Mouse (Mus musculus) gastrocnemius, adult 2 months (tissue): ENCODE data around the gene Vkorc1. TPM values are rescaled to one million over a fixed set of nuclear protein-coding genes. Genes with fewer than 3 reads are reported as not detected.

ENCODE experiments used
- DNase-seq: peaks from one replicate; pipeline ENCODE4 v3.0.0; 2022
- H3K27ac ChIP-seq: fragments of 200-600 bp; 2 replicates; pipeline ENCODE4 v1.8.1; 2022; ENCODE audit warnings: mild to moderate bottlenecking
- H3K4me3 ChIP-seq: fragments of 200-600 bp; 2 replicates; pipeline ENCODE4 v1.8.1; 2022; ENCODE audit warnings: mild to moderate bottlenecking, moderate library complexity
- CTCF ChIP-seq: fragments of 200-600 bp; IDR thresholded peaks from 2 replicates; pipeline ENCODE4 v1.8.1; 2022; ENCODE audit warnings: antibody characterized with exemption, mild to moderate bottlenecking, moderate library complexity
- intact Hi-C: fragments of 180-260 bp; cut with DNase I; formaldehyde crosslinking; loops from one replicate; pipeline ENCODE4 v1.15.1; 2025
- total RNA-seq, 2 experiments: library from RNA; stranded (reverse); gene quantifications; 2 replicates each; pipeline ENCODE4 v1.2.3; 2021

Gene Vkorc1
- total RNA-seq, 2 experiments from 2014 or later, result 9.2 to 12.6 TPM

DNA sequence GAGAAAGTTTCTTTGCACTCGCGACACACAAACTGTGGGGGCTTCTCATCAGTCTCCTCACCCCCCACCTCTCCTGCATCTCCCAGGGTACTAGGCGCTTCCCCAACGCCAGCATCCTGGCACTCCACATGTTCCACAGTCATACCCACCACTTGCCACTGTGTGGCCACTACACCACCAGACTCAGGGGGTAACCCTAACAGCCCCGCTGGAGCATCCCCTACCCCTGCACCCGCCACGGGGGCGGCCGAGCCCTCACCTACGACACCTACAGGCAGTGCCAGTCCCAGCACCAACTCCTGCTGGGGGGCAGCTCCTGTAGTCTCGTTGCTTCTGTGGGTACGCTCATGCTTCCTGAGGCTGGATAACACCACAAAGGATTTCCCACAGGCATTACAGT lies 29.0 kb downstream of the Vkorc1 start:
- intact Hi-C loops, result no loop called here
- TF ChIP-seq CTCF, result no peak
- H3K4me3 ChIP-seq, result no peak overlapping the region
- no peak for DNase-seq
- H3K27ac ChIP-seq, result no peak overlapping the region

- intact Hi-C loops, result no loop called here
- DNase-seq, result no peak
- no peak overlapping the region for H3K4me3 ChIP-seq
- no peak for TF ChIP-seq CTCF
- no peak overlapping the region for H3K27ac ChIP-seq
Observed at GRCm38 (mm10) chr7:127858258-127858657, 37.2 kb downstream of the Vkorc1 start.

DNA sequence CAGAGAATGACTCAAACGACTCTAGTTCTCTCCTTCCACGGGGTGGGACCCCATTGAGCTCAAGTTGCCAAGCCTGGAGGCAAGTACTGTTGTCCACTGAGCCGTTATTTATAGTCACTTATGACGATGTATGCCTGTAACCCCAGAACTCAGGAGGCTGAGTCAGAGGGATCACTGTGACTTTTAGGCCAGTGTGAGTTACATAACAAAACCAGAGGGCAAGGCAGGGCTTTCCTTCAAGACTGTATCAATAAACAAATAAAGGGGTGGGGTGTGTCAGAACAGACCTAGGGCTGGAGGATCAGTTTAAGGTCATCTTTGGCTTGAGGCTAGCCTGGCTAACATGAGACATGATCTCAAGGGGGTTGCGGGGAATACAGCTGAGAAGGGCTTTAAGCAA lies 44.5 kb downstream of the Vkorc1 start:
- Histone ChIP-seq H3K4me3 (no peak overlapping the region), H3K27ac (peak overlapping the region; percentile 78)
- no peak for TF ChIP-seq CTCF
- no peak for DNase-seq
- intact Hi-C loops, result no loop called here

DNA sequence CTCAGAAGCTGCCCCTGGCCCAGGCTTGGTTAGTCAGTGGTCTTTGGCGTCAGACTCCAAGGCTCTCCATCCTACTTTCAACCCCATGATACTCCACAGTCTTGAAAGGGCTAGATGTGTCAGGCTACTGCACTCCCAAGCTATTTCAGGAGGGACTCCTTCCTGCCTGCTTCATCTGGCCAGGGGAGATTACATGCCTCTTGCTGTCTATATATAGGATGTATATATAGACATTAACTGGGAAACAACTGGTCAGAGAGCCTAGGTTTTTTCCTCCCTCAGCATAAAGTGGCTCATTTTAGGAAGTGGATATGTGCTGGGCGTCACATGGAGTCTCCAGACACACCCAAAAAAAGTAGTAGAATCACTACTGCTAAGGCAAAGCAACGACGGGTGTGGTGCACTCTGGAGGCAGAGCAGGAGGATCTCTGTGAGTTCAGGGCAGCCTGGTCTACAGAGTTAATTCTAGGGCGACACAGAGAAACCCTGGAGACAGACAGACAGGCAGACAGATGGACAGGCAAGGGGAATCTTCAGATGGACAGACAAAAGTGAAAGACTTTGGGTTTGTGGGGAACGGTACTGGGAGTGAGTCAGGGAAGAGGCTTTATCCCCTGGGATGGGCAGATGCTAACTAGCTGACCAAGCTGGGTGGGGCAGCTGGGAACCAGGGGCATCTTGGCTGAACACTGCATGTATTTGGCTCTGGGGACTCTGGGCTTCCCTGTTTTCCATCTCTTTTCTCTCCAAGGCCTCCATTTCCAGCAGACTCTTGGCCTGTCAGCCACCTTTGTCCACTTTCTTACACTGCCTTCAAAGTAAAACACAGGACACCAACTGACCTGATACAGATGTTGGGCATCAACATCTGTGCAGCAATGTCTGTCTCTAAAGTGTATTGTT lies 45.2 kb downstream of the Vkorc1 start:
- DNase-seq, result peak; percentile 39
- no peak for TF ChIP-seq CTCF
- H3K27ac ChIP-seq, result peak overlapping the region; percentile 78
- intact Hi-C loops, result no loop called here
- peak overlapping the region; percentile 32 for H3K4me3 ChIP-seq

Other genes starting within 250 kb of the Vkorc1 start
- 10 to 100 TPM; 26.7 to 32.9 TPM for gene Bcl7c, start 186.7 kb downstream of the Vkorc1 start, total RNA-seq
- 10 to 100 TPM; 16.8 to 18.1 TPM for gene Ctf1, start 182.9 kb downstream of the Vkorc1 start, total RNA-seq
- gene Ctf2, start 163.5 kb downstream of the Vkorc1 start, total RNA-seq, result not detected
- gene Fbxl19, start 151.1 kb downstream of the Vkorc1 start, total RNA-seq, result 1 to 10 TPM; 1.2 to 2.0 TPM
- gene Orai3, start 125.8 kb downstream of the Vkorc1 start, total RNA-seq, result 10 to 100 TPM; 10.1 to 11.7 TPM
- 10 to 100 TPM; 15.3 to 20.8 TPM for gene Setd1a, start 118.9 kb downstream of the Vkorc1 start, total RNA-seq
- 1 to 10 TPM; 1.9 to 2.1 TPM for gene Gm49388, start 110.0 kb downstream of the Vkorc1 start, total RNA-seq
- gene Hsd3b7, start 95.0 kb downstream of the Vkorc1 start, total RNA-seq, result 1 to 10 TPM; 4.7 to 6.2 TPM
- 10 to 100 TPM; 55.4 to 59.0 TPM for gene Stx4a, start 71.3 kb downstream of the Vkorc1 start, total RNA-seq
- gene Stx1b, start 71.1 kb downstream of the Vkorc1 start, total RNA-seq, result 1 to 10 TPM; 1.0 TPM
- gene Zfp646, start 19.4 kb downstream of the Vkorc1 start, total RNA-seq, result 10 to 100 TPM; 11.8 to 15.4 TPM
- gene Zfp668, start 18.8 kb downstream of the Vkorc1 start, total RNA-seq, result 1 to 10 TPM; 3.3 to 5.0 TPM
- 1 to 10 TPM; 1.2 to 2.0 TPM for gene Prss53, start 4.6 kb downstream of the Vkorc1 start, total RNA-seq
- not detected for gene Gm21974, start 163 bp downstream of the Vkorc1 start, total RNA-seq
- gene Bckdk, start 8.5 kb upstream of the Vkorc1 start, total RNA-seq, result 100 to 1,000 TPM; 169 to 177 TPM
- 10 to 100 TPM; 24.3 to 26.6 TPM for gene Kat8, start 16.9 kb upstream of the Vkorc1 start, total RNA-seq
- not detected for gene Prss8, start 34.5 kb upstream of the Vkorc1 start, total RNA-seq
- gene Prss36, start 51.1 kb upstream of the Vkorc1 start, total RNA-seq, result 1 to 10 TPM; 6.0 to 7.1 TPM
- 10 to 100 TPM; 77.8 to 99.5 TPM for gene Fus, start 71.8 kb upstream of the Vkorc1 start, total RNA-seq
- under 1 TPM; 0.38 to 0.89 TPM for gene Pycard, start 98.2 kb upstream of the Vkorc1 start, total RNA-seq
- 100 to 1,000 TPM; 186 to 238 TPM for gene Trim72, start 108.3 kb upstream of the Vkorc1 start, total RNA-seq
- gene Itgam, start 167.0 kb upstream of the Vkorc1 start, total RNA-seq, result 1 to 10 TPM; 1.0 to 1.9 TPM
- not detected for gene Gm49368, start 167.1 kb upstream of the Vkorc1 start, total RNA-seq
- under 1 TPM in 1 of 2 experiments, not detected in 1; 0.26 TPM for gene Itgax, start 233.9 kb upstream of the Vkorc1 start, total RNA-seq